15 mouse cellular contexts compared by ENCODE assay signal in genomic region chr7:28806869-28807268, GRCm38 (mm10). TPM values are rescaled to one million over a fixed set of nuclear protein-coding genes. Genes with fewer than 3 reads are reported as not detected.
DNase-seq lines count a peak whose midpoint lies in the region; ATAC-seq and TF ChIP-seq lines count a peak whose summit lies in the region.
"Had no signal": no experiment of that assay in that cellular context is flagged by ENCODE, and none has a peak within 500 bp of the region (broad histone marks: within the 10 kb centered on the region; RNA-seq: fewer than 3 reads in every experiment).

No protein-coding gene starts in this region.

- no peak overlapping the region for H3K4me3 ChIP-seq in stomach, postnatal 0 days (ENCODE audit: low read depth, low read length)
- H3K4me3 ChIP-seq: forebrain, embryonic 15.5 days; left cerebral cortex, adult 2 months; midbrain, embryonic 12.5 days; neural tube, embryonic 13.5 days had no signal

- H3K36me3 ChIP-seq in stomach, postnatal 0 days (ENCODE audit: control insufficient read depth, insufficient read depth, low read length), result no peaks in the 10 kb centered on the region
- H3K36me3 ChIP-seq: forebrain, embryonic 15.5 days; midbrain, embryonic 12.5 days; neural tube, embryonic 13.5 days had no signal

- H3K27me3 ChIP-seq in stomach, postnatal 0 days (ENCODE audit: control insufficient read depth, insufficient read depth, low read length), result no peaks in the 10 kb centered on the region
- H3K27me3 ChIP-seq: forebrain, embryonic 15.5 days; kidney, embryonic 15.5 days; midbrain, embryonic 12.5 days; neural tube, embryonic 13.5 days had no signal

- H3K27ac ChIP-seq in stomach, postnatal 0 days (replicated peaks), result peak overlapping the region; percentile 30; the same call in 1 of the 2 replicates
- H3K27ac ChIP-seq: forebrain, embryonic 15.5 days; midbrain, embryonic 12.5 days had no signal

- intact Hi-C loops in heart, postnatal 36 days (cut with DNase I), result loop anchor here (5.0 kb wide), 1 partner anchor 430 kb away; no protein-coding TSS in a partner anchor

- peak; percentile 49 for TF ChIP-seq CTCF in stomach, postnatal 0 days (IDR thresholded peaks at IDR 0.05; ENCODE audit: low read depth)

- H3K9ac ChIP-seq in stomach, postnatal 0 days (ENCODE audit: low read length), result no peak overlapping the region
- H3K9ac ChIP-seq: forebrain, embryonic 15.5 days; kidney, embryonic 15.5 days; midbrain, embryonic 12.5 days had no signal

- H3K4me2 ChIP-seq in stomach, postnatal 0 days (replicated peaks; ENCODE audit: low read depth), result no peak overlapping the region
- H3K4me2 ChIP-seq: forebrain, embryonic 15.5 days; midbrain, embryonic 12.5 days had no signal

- no peak for TF ChIP-seq EP300 in stomach, postnatal 0 days (optimal IDR thresholded peaks at IDR 0.05)

- DNase-seq in heart, postnatal 4 days, result peak; percentile 42
- DNase-seq in heart, postnatal 36 days, result no peak
- DNase-seq in testis, postnatal 10 days (ENCODE audit: low spot score), result peak; percentile 56
- no peak for DNase-seq in testis, postnatal 14 days (ENCODE audit: low spot score)
- peak; percentile 67 for DNase-seq in R1 (ENCODE audit: low read depth, low spot score)
- DNase-seq in stomach, postnatal 0 days (ENCODE audit: low spot score), result peak; percentile 58
- DNase-seq in right cerebral cortex, postnatal 4 days, result no peak
- DNase-seq: cerebellum, adult 8-10 months; right cerebral cortex, postnatal 25 days; thymus, adult 2 months had no signal

- no peaks in the 10 kb centered on the region for H3K9me3 ChIP-seq in stomach, postnatal 0 days (ENCODE audit: control insufficient read depth, low read length)
- H3K9me3 ChIP-seq: forebrain, embryonic 15.5 days; kidney, embryonic 15.5 days; midbrain, embryonic 12.5 days; neural tube, embryonic 13.5 days had no signal

- H3K4me1 ChIP-seq in stomach, postnatal 0 days (replicated peaks; ENCODE audit: control insufficient read depth, insufficient read depth), result peaks cover 18% of the 10 kb centered on the region

- no peak for ATAC-seq in stomach, postnatal 0 days (ENCODE audit: low FRiP score, low TSS enrichment)
- ATAC-seq: forebrain, embryonic 15.5 days had no signal

- 80% methylated on average over 4 of the region's 4 CpGs for WGBS in stomach, postnatal 0 days

RNA-seq across cellular contexts. Expression of gene Hnrnpl, which starts 1.5 kb away (rescaled TPM):
- 100 to 1,000 TPM; 549 to 557 TPM for total RNA-seq in heart, postnatal 4 days (2021)
- total RNA-seq in heart, postnatal 36 days (2021), result 100 to 1,000 TPM; 240 to 277 TPM
- 153 and 156 TPM in 2 replicates for polyA plus RNA-seq in stomach, postnatal 0 days (2015; fragmentation: Nextera tagmentation; extraction: Ambion mirVana)

RNA-seq across cellular contexts. Expression of gene Rinl, which starts 18.1 kb away (rescaled TPM):
- total RNA-seq in heart, postnatal 4 days (2021), result 1 to 10 TPM; 1.1 to 1.8 TPM
- total RNA-seq in heart, postnatal 36 days (2021), result 1 to 10 TPM; 1.8 to 1.9 TPM
- 2.1 and 2.6 TPM in 2 replicates for polyA plus RNA-seq in stomach, postnatal 0 days (2015; fragmentation: Nextera tagmentation; extraction: Ambion mirVana)

RNA-seq across cellular contexts. Expression of gene Ech1, which starts 18.1 kb away (rescaled TPM):
- 100 to 1,000 TPM; 647 to 783 TPM for total RNA-seq in heart, postnatal 4 days (2021)
- total RNA-seq in heart, postnatal 36 days (2021), result 1,000 to 10,000 TPM; 1,832 to 1,909 TPM
- polyA plus RNA-seq in stomach, postnatal 0 days (2015; fragmentation: Nextera tagmentation; extraction: Ambion mirVana), result 426 and 435 TPM in 2 replicates

RNA-seq across cellular contexts. Expression of gene Lgals4, which starts 26.8 kb away (rescaled TPM):
- 10 to 100 TPM; 17.8 to 20.8 TPM for total RNA-seq in heart, postnatal 4 days (2021)
- 10 to 100 TPM; 29.4 to 48.3 TPM for total RNA-seq in heart, postnatal 36 days (2021)
- 469 and 489 TPM in 2 replicates for polyA plus RNA-seq in stomach, postnatal 0 days (2015; fragmentation: Nextera tagmentation; extraction: Ambion mirVana)

RNA-seq across cellular contexts. Expression of gene Nfkbib, which starts 39.6 kb away (rescaled TPM):
- 10 to 100 TPM; 14.4 to 14.5 TPM for total RNA-seq in heart, postnatal 4 days (2021)
- 10 to 100 TPM; 25.4 to 27.0 TPM for total RNA-seq in heart, postnatal 36 days (2021)
- 31.2 and 33.0 TPM in 2 replicates for polyA plus RNA-seq in stomach, postnatal 0 days (2015; fragmentation: Nextera tagmentation; extraction: Ambion mirVana)

Comparison
In these comparisons a context has a peak if more than half of its experiments do, and no peak if none do; other contexts are left out.
1. DNase-seq: peak in heart, postnatal 4 days (single experiment), testis, postnatal 10 days (single experiment), R1 (single experiment) and stomach, postnatal 0 days (single experiment); none in heart, postnatal 36 days (0 of 2), testis, postnatal 14 days (single experiment) and right cerebral cortex, postnatal 4 days (single experiment).